Mouse (Mus musculus) frontal cortex, adult 2 months (tissue): ENCODE measurements at regions not wholly inside any gene's neighbourhood (a gene's known extent, or its start where the extent isn't known, plus 50 kb on each side); places are given as distances from the start of the nearest gene placed in this dataset.

Experiments
- DNase-seq, 2 experiments: peaks; one replicate each; pipeline ENCODE4 v3.0.0; 2022; ENCODE audit warnings: low spot score in 1 of 2; ENCODE audit errors: extremely low spot score in 1 of 2

- DNase-seq: peak; percentile 28 to 65
These were observed 426.4 kb upstream of the Lrrc4c start for GRCm38 (mm10) chr2:95891566-95891965.

GRCm38 (mm10) chr2:95905026-95905425 is 412.9 kb upstream of the Lrrc4c start:
- no peak for DNase-seq

DNA sequence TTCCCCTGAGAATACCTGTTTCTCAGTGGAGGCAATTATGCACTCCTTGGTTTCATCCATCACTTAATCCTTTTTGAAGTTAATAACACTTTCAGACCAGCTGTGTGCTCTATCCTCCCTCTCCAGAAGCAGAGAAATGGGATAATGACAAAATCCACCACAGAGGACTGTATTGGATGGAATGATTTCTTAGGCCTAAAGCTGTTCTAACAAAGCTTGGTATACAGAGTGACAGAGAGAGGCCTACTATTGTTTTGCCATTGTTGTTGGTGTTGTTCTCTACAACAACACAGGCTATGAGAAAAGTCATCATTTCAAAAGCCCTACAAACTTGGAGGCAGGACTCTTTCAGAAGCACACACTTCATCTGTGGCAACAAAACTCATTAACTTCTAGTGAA is 408.2 kb upstream of the Lrrc4c start:
- no peak for DNase-seq

GRCm38 (mm10) chr2:95910160-95910559 is 407.8 kb upstream of the Lrrc4c start:
- no peak for DNase-seq
